Comparison of ENCODE assay signal across 11 mouse cellular contexts in genomic region chr9:56606082-56606740, GRCm38 (mm10).
DNase-seq lines count a peak whose midpoint lies in the region; ATAC-seq lines count a peak whose summit lies in the region.
"Had no signal": no experiment of that assay in that cellular context is flagged by ENCODE, and none has a peak within 500 bp of the region (broad histone marks: within the 10 kb centered on the region; RNA-seq: fewer than 3 reads in every experiment).

No protein-coding gene starts in this region.

- H3K27ac ChIP-seq in kidney, embryonic 15.5 days, result peak overlapping the region; percentile 66
- H3K27ac ChIP-seq in embryonic facial prominence, embryonic 15.5 days (replicated peaks), result 0 out of 2 replicates have a peak overlapping the region, but pooled peaks have one; percentile 28
- H3K27ac ChIP-seq in liver, embryonic 13.5 days, result no peak overlapping the region
- H3K27ac ChIP-seq: liver, embryonic 15.5 days had no signal

- WGBS in kidney, embryonic 15.5 days, result 54% methylated on average over 16 of the region's 16 CpGs
- WGBS in embryonic facial prominence, embryonic 15.5 days, result 71% methylated on average over 16 of the region's 16 CpGs
- 54% methylated on average over 16 of the region's 16 CpGs for WGBS in liver, embryonic 13.5 days (ENCODE audit: insufficient replicate concordance)

- no peaks in the 10 kb centered on the region for H3K36me3 ChIP-seq in kidney, embryonic 15.5 days
- no peaks in the 10 kb centered on the region for H3K36me3 ChIP-seq in embryonic facial prominence, embryonic 15.5 days
- no peaks in the 10 kb centered on the region for H3K36me3 ChIP-seq in liver, embryonic 13.5 days
- H3K36me3 ChIP-seq: liver, embryonic 15.5 days had no signal

- no peaks in the 10 kb centered on the region for H3K27me3 ChIP-seq in kidney, embryonic 15.5 days
- H3K27me3 ChIP-seq in embryonic facial prominence, embryonic 15.5 days, result no peaks in the 10 kb centered on the region
- no peaks in the 10 kb centered on the region for H3K27me3 ChIP-seq in liver, embryonic 13.5 days

- no peak overlapping the region; the same call in 1 of the 2 replicates for H3K4me3 ChIP-seq in kidney, embryonic 15.5 days (replicated peaks)
- H3K4me3 ChIP-seq in embryonic facial prominence, embryonic 15.5 days (replicated peaks), result no peak overlapping the region
- H3K4me3 ChIP-seq in liver, embryonic 13.5 days (replicated peaks), result no peak overlapping the region
- H3K4me3 ChIP-seq: erythroblast, embryonic 14.5 days; liver, embryonic 15.5 days had no signal

- no peak for DNase-seq in kidney, adult 8-10 months
- DNase-seq in MN1 (ENCODE audit: low spot score), result peak; percentile 47
- peak; percentile 25 for DNase-seq in liver, embryonic 13.5 days
- DNase-seq in right cerebral cortex, postnatal 36 days (ENCODE audit: low spot score in 2 of 2), result no peak
- DNase-seq in gastrocnemius, adult 18-20 months (ENCODE audit: low spot score), result no peak
- DNase-seq: kidney, postnatal 10 days; spleen, adult 18-20 months had no signal

- H3K9me3 ChIP-seq in kidney, embryonic 15.5 days (replicated peaks), result no peaks in the 10 kb centered on the region
- no peaks in the 10 kb centered on the region for H3K9me3 ChIP-seq in embryonic facial prominence, embryonic 15.5 days (replicated peaks)
- H3K9me3 ChIP-seq in liver, embryonic 13.5 days (replicated peaks), result no peaks in the 10 kb centered on the region
- H3K9me3 ChIP-seq: liver, embryonic 15.5 days had no signal

- no peak for ATAC-seq in kidney, embryonic 15.5 days (replicated peaks; ENCODE audit: low FRiP score)
- ATAC-seq in embryonic facial prominence, embryonic 15.5 days (ENCODE audit: insufficient number of reproducible peaks, low FRiP score, low TSS enrichment, low read depth), result no peak
- no peak for ATAC-seq in liver, embryonic 13.5 days (ENCODE audit: low read depth)

- H3K4me1 ChIP-seq in kidney, embryonic 15.5 days, result peaks cover 45% of the 10 kb centered on the region
- peaks cover 14% of the 10 kb centered on the region; the same call in 1 of the 2 replicates for H3K4me1 ChIP-seq in embryonic facial prominence, embryonic 15.5 days
- H3K4me1 ChIP-seq in liver, embryonic 13.5 days (replicated peaks), result peaks cover 5% of the 10 kb centered on the region
- H3K4me1 ChIP-seq: liver, embryonic 15.5 days had no signal

- H3K4me2 ChIP-seq in kidney, embryonic 15.5 days, result peak overlapping the region; percentile 30; the same call in 1 of the 2 replicates
- no peak overlapping the region for H3K4me2 ChIP-seq in embryonic facial prominence, embryonic 15.5 days (replicated peaks)
- H3K4me2 ChIP-seq in liver, embryonic 13.5 days, result no peak overlapping the region
- H3K4me2 ChIP-seq: liver, embryonic 15.5 days had no signal

- no peak overlapping the region for H3K9ac ChIP-seq in kidney, embryonic 15.5 days
- H3K9ac ChIP-seq in embryonic facial prominence, embryonic 15.5 days, result no peak overlapping the region
- H3K9ac ChIP-seq in liver, embryonic 13.5 days, result no peak overlapping the region
- H3K9ac ChIP-seq: liver, embryonic 15.5 days had no signal

Comparison
In these comparisons a context has a peak if more than half of its experiments do, and no peak if none do; other contexts are left out.
1. DNase-seq: peak in MN1 (single experiment) and liver, embryonic 13.5 days (single experiment); none in kidney, adult 8-10 months (0 of 2), right cerebral cortex, postnatal 36 days (0 of 2) and gastrocnemius, adult 18-20 months (single experiment).